Mouse (Mus musculus) cerebellum, postnatal 10 days (tissue): ENCODE results near the gene Lad1.

Source experiments
- DNase-seq, 2 experiments: peaks; one replicate each; pipeline ENCODE4 v3.0.0; 2021; ENCODE audit warnings: mixed read lengths in 2 of 2

Gene Lad1

GRCm38 (mm10) chr1:135810180-135810579 is 8.2 kb upstream of the Lad1 start:
- no peak for DNase-seq

GRCm38 (mm10) chr1:135811016-135811646 is 7.3 kb upstream of the Lad1 start:
- DNase-seq: peak; percentile 92 to 96

GRCm38 (mm10) chr1:135812205-135812604 is 6.2 kb upstream of the Lad1 start:
- no peak for DNase-seq

- DNase-seq: no peak
Measured at GRCm38 (mm10) chr1:135812618-135813017, 5.8 kb upstream of the Lad1 start.

GRCm38 (mm10) chr1:135813071-135813470 is 5.3 kb upstream of the Lad1 start:
- no peak for DNase-seq

- no peak for DNase-seq
Measured at GRCm38 (mm10) chr1:135813687-135814395, 4.6 kb upstream of the Lad1 start.

GRCm38 (mm10) chr1:135814531-135814930 is 3.9 kb upstream of the Lad1 start:
- no peak for DNase-seq

GRCm38 (mm10) chr1:135817595-135817994 is 803 bp upstream of the Lad1 start:
- no peak for DNase-seq

- DNase-seq: no peak
Measured at GRCm38 (mm10) chr1:135820071-135820470, 1.7 kb downstream of the Lad1 start.

- DNase-seq: no peak
Measured at GRCm38 (mm10) chr1:135820736-135821364, 2.5 kb downstream of the Lad1 start.

GRCm38 (mm10) chr1:135821780-135822179 is 3.4 kb downstream of the Lad1 start:
- peak in 1 of 2 experiments; percentile 29 for DNase-seq

- DNase-seq: peak; percentile 45 to 52
Measured at GRCm38 (mm10) chr1:135828918-135829317, 10.5 kb downstream of the Lad1 start.

GRCm38 (mm10) chr1:135834206-135834859 is 15.9 kb downstream of the Lad1 start:
- no peak for DNase-seq

- no peak for DNase-seq
Measured at GRCm38 (mm10) chr1:135834983-135835382, 16.6 kb downstream of the Lad1 start.

GRCm38 (mm10) chr1:135835716-135836483 is 17.5 kb downstream of the Lad1 start, which contains the start of gene Tnnt2:
TSS of gene Tnnt2 (plus strand) at chr1:135836354.
- DNase-seq: no peak

- DNase-seq: no peak
Measured at GRCm38 (mm10) chr1:135838626-135839025, 20.2 kb downstream of the Lad1 start.

GRCm38 (mm10) chr1:135839065-135839464 is 20.7 kb downstream of the Lad1 start:
- DNase-seq: no peak

GRCm38 (mm10) chr1:135840675-135841395 is 22.4 kb downstream of the Lad1 start:
- DNase-seq: no peak

GRCm38 (mm10) chr1:135843519-135844262 is 25.3 kb downstream of the Lad1 start:
- no peak for DNase-seq

- no peak for DNase-seq
Measured at GRCm38 (mm10) chr1:135844481-135844880, 26.1 kb downstream of the Lad1 start.

GRCm38 (mm10) chr1:135846632-135847031 is 28.2 kb downstream of the Lad1 start:
- DNase-seq: no peak
